Mouse (Mus musculus): Measurements from ENCODE around the gene Arrdc4.

- TF ChIP-seq POLR2A (IDR thresholded peaks at IDR 0.05; ENCODE audit: borderline replicate concordance, control insufficient read depth, low read depth, low read length) (no peak), CTCF (IDR thresholded peaks at IDR 0.05; ENCODE audit: control insufficient read depth, insufficient read depth, low read length) (no peak)
Observed at GRCm38 (mm10) chr7:68748361-68748760, 680 bp downstream of the Arrdc4 start.

All from bone marrow, adult 2 months (tissue).